ENCODE assay signal across 23 mouse cellular contexts in genomic region chr12:3683041-3683440, GRCm38 (mm10).
"Had no signal": no experiment of that assay in that cellular context is flagged by ENCODE, and none has a peak within 500 bp of the region (broad histone marks: within the 10 kb centered on the region; RNA-seq: fewer than 3 reads in every experiment).

No protein-coding gene starts in this region.

- H3K9me3 ChIP-seq: limb, embryonic 12.5 days; limb, embryonic 15.5 days; midbrain, embryonic 12.5 days; midbrain, embryonic 15.5 days; neural tube, embryonic 12.5 days; neural tube, embryonic 15.5 days; stomach, embryonic 15.5 days had no signal

- ATAC-seq: liver, postnatal 0 days; lung, postnatal 0 days; midbrain, embryonic 15.5 days had no signal

- H3K27ac ChIP-seq: left cerebral cortex, adult 2 months; limb, embryonic 12.5 days; limb, embryonic 15.5 days; liver, embryonic 14.5 days; macrophage; midbrain, embryonic 12.5 days; midbrain, embryonic 15.5 days; neural tube, embryonic 12.5 days; neural tube, embryonic 15.5 days; stomach, embryonic 15.5 days had no signal

- H3K4me1 ChIP-seq: limb, embryonic 15.5 days; midbrain, embryonic 12.5 days; midbrain, embryonic 15.5 days; neural tube, embryonic 12.5 days; neural tube, embryonic 15.5 days; stomach, embryonic 15.5 days had no signal

- DNase-seq: kidney, adult 18-20 months; kidney, adult 9 months; kidney, postnatal 14 days; kidney, postnatal 4 days; liver, postnatal 0 days; lung, embryonic 14.5 days; right cerebral cortex, adult 18-20 months; right cerebral cortex, postnatal 14 days; right cerebral cortex, postnatal 4 days; spleen, adult 18-20 months; thymus, postnatal 25 days had no signal

- H3K9ac ChIP-seq: limb, embryonic 12.5 days; limb, embryonic 15.5 days; liver, embryonic 14.5 days; liver, postnatal 0 days; lung, embryonic 14.5 days; midbrain, embryonic 12.5 days; midbrain, embryonic 15.5 days; neural tube, embryonic 12.5 days; neural tube, embryonic 15.5 days; stomach, embryonic 15.5 days had no signal

- H3K4me3 ChIP-seq: left cerebral cortex, adult 2 months; limb, embryonic 12.5 days; limb, embryonic 15.5 days; midbrain, embryonic 12.5 days; midbrain, embryonic 15.5 days; neural tube, embryonic 12.5 days; neural tube, embryonic 15.5 days; stomach, embryonic 15.5 days had no signal

- H3K27me3 ChIP-seq: limb, embryonic 12.5 days; limb, embryonic 15.5 days; midbrain, embryonic 12.5 days; midbrain, embryonic 15.5 days; neural tube, embryonic 12.5 days; neural tube, embryonic 15.5 days; stomach, embryonic 15.5 days had no signal

- H3K36me3 ChIP-seq: limb, embryonic 12.5 days; limb, embryonic 15.5 days; midbrain, embryonic 12.5 days; midbrain, embryonic 15.5 days; neural tube, embryonic 12.5 days; neural tube, embryonic 15.5 days; stomach, embryonic 15.5 days had no signal

- H3K4me2 ChIP-seq: limb, embryonic 12.5 days; limb, embryonic 15.5 days; liver, embryonic 11.5 days; lung, embryonic 14.5 days; midbrain, embryonic 12.5 days; midbrain, embryonic 15.5 days; neural tube, embryonic 12.5 days; neural tube, embryonic 15.5 days; stomach, embryonic 15.5 days had no signal
